Mouse (Mus musculus) right cerebral cortex, postnatal 14 days (tissue): ENCODE measurements around the gene Chd2.
"Not testable (repeated sequence)": the region's sequence is repeated elsewhere in the genome, so short reads cannot be mapped to it uniquely, and the experiment has no call there.

Experiments
- DNase-seq: peaks from one replicate; pipeline ENCODE4 v3.0.0; 2022

The Chd2 gene

DNA sequence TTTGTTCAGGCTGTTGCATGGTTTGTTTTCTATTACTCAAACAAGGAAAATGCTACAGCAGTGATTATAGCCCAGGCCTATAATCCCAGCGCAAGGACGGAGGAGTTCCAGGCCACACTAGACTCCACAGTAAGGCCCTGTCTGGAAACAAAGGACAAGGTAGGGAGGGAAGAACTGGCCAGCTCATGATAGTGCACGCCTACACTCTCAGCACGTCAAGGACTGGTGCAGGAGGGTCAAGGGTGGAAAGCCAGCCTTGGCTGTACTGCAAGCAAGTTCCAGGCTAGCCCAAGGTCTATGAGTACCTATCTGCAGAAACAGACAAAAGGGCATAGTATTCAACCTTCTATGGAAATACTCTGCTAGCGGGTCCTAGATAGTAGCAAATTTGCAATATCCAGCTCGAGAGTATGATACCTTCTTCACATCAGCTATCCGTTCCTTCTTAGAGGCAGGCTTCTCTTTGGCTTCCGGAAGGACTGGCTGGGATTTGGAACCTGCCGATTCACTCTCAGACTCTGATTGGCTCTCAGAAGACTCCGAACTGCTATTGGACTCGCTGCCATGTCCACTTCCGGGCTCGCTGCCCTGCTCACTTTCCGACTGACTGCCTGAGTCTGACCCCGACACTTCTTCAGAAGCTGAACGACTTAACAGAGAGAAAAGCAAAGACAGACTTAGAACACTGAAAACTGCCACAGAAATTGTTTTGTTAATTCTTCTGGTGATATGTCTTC is 22.4 kb downstream of the Chd2 start:
- no peak for DNase-seq

DNA sequence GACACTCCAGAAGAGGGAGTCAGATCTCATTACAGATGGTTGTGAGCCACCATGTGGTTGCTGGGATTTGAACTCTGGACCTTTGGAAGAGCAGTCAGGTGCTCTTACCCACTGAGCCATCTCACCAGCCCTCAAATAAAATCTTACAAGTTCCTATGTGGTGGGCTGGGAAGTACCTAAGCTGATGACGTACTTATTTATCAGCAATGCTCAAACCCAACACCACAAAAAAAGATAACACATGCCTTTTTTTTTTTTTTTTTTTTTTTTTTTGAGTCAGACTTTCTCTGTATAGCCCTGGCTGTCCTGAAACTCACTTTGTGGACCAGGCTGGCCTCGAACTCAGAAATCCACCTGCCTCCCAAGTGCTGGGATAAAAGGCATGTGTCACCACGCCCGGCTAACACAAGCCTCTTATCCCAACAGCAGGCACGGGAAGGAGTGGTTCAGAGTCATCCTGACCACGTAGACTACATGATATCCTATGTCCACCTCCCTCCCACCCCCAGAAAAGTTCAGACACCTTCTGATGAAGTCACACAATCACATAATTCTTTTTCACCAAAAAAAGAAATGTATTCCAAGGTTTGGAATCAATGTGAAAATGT is 23.2 kb downstream of the Chd2 start:
- DNase-seq, result not testable (repeated sequence)

GRCm38 (mm10) chr7:73517432-73518054 is 24.1 kb downstream of the Chd2 start:
- no peak for DNase-seq

- DNase-seq, result no peak
These were observed 24.8 kb downstream of the Chd2 start for GRCm38 (mm10) chr7:73516820-73517219.

GRCm38 (mm10) chr7:73514560-73514959 is 27.1 kb downstream of the Chd2 start:
- DNase-seq, result no peak

GRCm38 (mm10) chr7:73512422-73512821 is 29.2 kb downstream of the Chd2 start:
- DNase-seq, result no peak

- no peak for DNase-seq
These were observed 32.9 kb downstream of the Chd2 start for GRCm38 (mm10) chr7:73508688-73509087.

GRCm38 (mm10) chr7:73507491-73507890 is 34.1 kb downstream of the Chd2 start:
- DNase-seq, result no peak

- DNase-seq, result no peak
These were observed 34.8 kb downstream of the Chd2 start for GRCm38 (mm10) chr7:73506852-73507251.

DNA sequence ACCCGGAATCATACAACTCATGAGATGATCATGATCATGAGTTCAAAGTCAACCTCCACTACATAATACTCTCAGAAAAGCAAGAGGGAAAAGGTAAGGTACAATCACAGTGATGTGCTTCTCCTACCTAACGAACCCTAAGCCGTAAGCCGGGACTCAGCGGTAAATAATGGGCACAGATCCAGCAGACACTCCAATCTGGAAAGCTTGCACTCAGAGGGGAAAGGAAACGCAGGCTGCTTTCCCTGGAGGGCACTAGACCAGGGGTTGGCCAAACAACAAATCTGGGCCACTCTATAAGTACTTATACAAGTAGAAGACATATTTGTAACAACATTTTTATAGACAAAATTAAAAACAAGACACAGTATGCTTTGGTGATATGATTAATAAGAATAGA is 36.4 kb downstream of the Chd2 start:
- no peak for DNase-seq

DNA sequence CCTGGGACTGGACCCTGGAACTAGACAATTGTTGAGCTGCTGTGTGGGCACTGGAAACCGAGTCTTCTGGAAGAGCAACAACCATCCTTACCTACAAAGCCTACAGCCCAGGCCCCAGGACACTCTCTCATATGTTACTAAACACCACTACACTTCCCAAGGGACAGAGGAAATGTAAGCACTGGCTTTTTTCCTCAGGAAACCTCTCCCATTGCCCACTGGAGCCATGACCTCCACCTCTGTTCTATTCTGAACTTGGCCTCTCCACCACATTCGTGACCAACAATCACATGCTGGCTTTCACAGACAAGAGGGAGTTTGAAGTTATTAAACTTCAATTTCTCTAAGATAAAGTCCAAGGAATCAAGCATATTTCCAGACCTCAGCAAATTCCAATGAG is 43.4 kb downstream of the Chd2 start:
- no peak for DNase-seq

GRCm38 (mm10) chr7:73489261-73489660 is 52.4 kb downstream of the Chd2 start:
- no peak for DNase-seq

DNA sequence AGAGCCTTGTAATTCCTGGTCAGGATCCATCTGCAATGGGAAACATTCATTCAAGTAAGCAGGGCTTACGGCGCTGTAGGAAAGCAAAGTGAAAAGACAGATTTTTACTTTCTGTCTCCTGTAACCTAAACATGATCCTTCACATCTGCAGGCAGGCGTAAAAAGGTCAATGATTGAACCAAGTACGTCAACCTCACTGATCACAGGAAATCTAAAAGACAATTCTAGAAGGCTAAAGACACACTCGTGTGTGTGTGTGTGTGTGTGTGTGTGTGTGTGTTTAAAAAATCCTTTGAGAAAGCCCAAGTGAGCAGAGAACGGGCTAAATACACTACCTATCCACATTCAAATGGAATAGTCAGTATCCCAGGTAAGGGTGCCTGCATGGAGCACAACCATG is 60.5 kb downstream of the Chd2 start:
- no peak for DNase-seq

DNA sequence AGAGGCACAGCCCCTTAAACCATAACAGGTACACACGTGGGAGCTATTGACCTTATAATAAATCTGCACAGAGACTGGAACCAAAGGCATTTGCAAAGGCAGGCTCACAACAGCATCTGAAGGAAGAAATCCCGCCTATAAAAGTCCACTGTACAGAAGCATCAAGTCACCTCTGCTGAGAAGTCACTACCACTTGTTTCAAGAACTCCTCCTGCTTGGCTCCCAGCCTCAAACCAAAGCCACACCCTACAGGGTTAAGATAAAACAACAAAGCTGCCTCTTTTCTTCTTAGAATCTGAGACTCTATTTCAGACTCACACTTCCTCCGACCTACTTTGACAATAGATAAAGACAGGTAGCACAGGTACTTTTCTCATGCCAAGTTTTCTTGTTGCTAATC is 62.1 kb downstream of the Chd2 start:
- no peak for DNase-seq

GRCm38 (mm10) chr7:73478157-73479058 is 63.2 kb downstream of the Chd2 start:
- no peak for DNase-seq

- DNase-seq, result no peak
These were observed 73.9 kb downstream of the Chd2 start for GRCm38 (mm10) chr7:73467741-73468140.

- no peak for DNase-seq
These were observed 78.1 kb downstream of the Chd2 start for GRCm38 (mm10) chr7:73463546-73463945.

DNA sequence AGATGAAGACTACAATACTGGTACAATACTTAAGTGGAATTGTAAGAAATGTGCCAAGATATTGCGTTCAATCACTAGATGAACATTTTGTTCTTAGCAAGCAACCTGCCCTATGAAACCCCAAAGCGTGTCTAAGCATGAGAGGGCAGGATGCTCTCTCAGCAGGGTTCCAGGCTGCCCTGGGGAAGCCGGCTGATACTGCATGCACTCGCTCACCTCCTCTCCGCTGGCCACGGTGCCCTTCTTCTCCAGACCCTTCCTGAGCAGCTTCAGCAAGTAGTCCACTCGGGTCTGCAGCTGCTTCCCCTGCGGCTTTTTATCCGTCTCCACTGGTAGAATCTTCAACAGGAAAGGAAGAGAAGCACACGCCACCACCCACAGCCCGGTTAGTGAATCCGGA is 87.5 kb downstream of the Chd2 start:
- no peak for DNase-seq

DNA sequence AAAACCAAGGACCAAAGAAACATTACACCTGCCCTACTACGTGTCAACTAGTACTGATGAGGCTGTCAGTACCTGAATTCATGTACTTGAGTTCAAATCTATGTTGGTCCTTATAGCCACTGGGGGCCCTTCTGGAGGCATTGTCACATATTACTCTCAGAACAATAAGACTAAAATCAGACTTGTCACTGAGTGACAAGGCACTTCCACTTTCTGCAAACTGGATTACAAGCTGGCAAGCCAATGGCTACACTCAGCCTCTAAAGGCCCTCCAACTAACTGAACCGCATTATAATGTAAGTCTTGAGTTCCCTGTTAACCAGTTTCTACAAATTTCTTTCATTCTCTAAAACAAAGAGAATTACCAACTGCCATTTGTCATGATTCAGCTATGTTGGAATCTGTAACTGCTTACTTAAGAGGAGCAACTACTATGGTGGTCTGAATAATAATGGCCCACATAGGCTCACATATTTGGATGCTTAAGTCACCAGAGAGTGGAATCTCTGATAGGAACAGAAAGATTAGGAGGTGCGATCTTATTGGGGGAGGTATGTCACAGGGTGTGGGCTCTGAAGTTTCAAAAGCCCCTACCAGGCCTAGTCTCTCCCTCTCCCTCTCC is 89.3 kb downstream of the Chd2 start:
- DNase-seq, result no peak

DNA sequence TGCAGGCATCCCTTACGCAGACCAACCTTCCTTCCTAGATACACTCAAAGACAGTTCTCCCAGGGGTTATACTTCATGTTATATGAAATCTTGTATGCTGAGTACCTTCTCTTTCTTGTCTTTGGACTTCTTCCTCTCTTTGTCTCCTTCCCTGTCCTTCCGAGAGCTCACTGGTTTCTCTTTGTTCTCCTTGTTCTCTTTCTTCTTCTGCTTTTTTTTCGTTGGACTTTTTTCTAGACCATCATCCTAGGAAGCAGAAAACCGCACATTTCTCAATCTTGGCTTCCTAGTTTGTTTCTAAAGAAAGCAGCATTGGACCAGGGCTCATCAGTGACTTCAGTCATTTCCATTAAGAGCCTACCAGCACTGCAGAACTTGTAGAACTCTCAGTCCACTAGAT is 90.0 kb downstream of the Chd2 start:
- no peak for DNase-seq

DNA sequence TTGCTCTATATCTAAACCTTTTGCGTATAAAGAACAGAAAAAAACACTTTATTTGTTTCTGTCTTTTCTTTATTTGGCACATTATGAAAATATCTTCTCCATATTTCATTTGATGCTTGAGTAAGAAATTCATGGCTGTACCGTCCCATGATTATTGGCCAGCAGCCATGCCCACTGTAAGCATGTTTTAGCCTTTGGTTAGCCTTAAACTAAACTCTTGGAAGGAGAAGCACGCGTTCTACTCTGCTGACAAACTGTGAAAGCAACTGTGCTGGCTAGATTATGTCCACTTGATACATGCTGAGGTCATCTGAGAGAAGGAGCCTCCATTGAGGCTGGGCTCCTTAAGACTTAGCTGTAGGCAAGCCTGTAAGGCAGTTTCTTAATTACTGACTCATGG is 99.4 kb downstream of the Chd2 start:
- no peak for DNase-seq

DNA sequence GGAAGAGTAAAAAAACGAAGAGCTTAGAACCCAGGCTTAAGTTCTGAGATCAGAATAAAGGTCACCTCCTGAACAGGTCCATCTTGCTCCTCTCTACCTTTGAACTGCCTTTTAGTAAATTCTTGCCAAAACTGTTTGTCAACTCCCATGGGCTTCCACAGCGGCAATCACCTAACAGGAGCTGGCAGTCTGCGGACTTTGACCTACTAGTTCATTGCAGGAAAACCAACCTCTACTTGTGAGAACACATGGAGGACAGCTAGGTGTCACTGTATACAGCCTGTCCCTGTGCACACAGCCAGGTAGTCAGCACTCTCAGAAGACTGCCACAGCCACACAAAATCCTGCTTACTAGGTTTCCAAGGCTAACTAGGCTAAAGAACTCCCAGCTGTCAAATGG is 99.8 kb downstream of the Chd2 start:
- no peak for DNase-seq

- DNase-seq, result no peak
These were observed 105.9 kb downstream of the Chd2 start for GRCm38 (mm10) chr7:73435685-73436084.
